Mouse (Mus musculus): ENCODE measurements at regions not wholly inside any gene's neighbourhood (a gene's known extent, or its start where the extent isn't known, plus 50 kb on each side); places are given as distances from the start of the nearest gene placed in this dataset.
A peak's percentile ranks its signal among the peaks of the same experiment; 100 is the strongest.

GRCm38 (mm10) chr9:14179777-14180176, 95.1 kb upstream of the Sesn3 start:
- ATAC-seq = no peak

GRCm38 (mm10) chr9:14184261-14184660, 90.6 kb upstream of the Sesn3 start:
- no peak for ATAC-seq

- no peak for ATAC-seq
These were observed 89.2 kb upstream of the Sesn3 start for GRCm38 (mm10) chr9:14185681-14186080.

GRCm38 (mm10) chr9:14187753-14188152, 87.1 kb upstream of the Sesn3 start:
- ATAC-seq = no peak

- ATAC-seq = no peak
These were observed 86.4 kb upstream of the Sesn3 start for GRCm38 (mm10) chr9:14188504-14188903.

DNA sequence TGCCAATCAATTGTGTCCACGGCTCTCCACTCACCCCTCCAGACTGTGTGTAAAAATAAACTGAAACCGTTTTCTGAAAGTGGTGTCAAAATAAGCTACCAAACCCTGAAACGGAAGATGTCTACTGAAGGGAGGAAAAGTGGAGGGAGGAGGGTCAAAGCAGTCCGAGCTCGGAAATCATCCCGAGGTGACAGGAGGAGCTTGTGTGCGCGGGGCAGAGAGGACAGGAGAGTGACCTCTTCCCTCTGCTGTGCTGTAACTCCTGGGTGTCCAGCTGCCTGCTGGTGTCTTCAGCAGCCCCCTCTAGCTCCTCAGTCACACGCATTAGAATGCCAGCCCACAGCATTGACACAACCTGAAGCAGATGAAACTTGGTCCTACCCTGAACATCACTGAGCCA, 84.2 kb upstream of the Sesn3 start:
- no peak for ATAC-seq

- no peak for ATAC-seq
These were observed 80.1 kb upstream of the Sesn3 start for GRCm38 (mm10) chr9:14194748-14195147.

- no peak for ATAC-seq
These were observed 75.8 kb upstream of the Sesn3 start for GRCm38 (mm10) chr9:14199116-14199515.

GRCm38 (mm10) chr9:14199983-14200700, 74.7 kb upstream of the Sesn3 start:
- ATAC-seq = peak; percentile 76

GRCm38 (mm10) chr9:14200852-14201251, 74.0 kb upstream of the Sesn3 start:
- ATAC-seq = peak; percentile 65

DNA sequence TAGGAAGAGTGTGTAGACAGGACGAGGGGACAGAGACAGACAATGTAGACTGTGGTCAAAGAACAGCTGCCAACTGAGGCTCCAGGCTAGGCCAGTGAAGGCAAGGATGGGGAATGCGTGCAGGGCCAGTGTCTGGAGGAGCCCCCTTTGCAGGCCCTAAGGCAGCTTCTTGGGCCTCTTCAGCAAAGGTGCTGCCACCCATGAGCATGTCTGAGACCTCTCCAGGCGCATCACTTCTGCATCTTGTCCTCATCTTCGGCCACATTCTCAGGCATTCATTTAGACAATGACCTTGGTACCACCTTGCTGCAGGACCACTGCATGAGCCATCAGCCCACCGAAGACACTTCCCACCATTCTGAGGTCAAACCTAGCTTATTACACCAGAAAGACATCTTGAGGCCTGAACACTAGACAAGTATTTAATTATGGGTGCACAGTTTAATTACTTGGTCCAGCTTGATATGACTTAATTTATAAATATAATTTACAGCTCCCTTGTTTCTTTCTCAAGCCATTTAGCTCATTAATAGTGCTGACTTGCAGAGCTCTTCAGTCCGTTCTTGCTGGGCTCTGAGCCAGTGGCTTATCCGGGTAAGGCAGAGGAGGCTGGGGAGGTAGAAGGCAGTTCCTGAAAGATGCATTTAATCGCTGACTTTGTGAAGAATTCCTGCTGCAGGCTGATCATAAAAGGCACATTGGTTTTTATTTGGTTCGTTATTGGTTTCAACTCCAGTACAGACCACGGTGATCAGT, 72.1 kb upstream of the Sesn3 start:
- no peak for ATAC-seq

DNA sequence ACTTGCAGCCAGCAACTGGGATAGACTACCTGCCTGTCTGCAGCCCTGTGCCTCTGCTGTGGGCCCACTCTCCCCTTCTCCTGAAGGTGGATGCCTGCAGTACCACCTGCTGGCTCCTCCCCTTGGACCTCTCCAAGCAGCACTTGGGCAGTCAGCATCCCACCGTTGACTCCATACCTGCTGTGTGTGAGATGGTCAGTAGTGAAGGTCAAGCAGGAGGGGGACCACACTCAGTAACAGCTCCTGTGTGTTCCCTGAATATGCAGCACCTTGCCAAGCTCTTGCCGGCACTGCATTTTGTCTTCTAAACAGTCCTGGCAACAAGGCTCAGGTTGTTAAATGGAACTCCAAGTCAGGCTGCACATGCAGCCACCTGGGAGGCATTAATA, 71.6 kb upstream of the Sesn3 start:
- ATAC-seq = no peak

GRCm38 (mm10) chr9:14203768-14204416, 71.0 kb upstream of the Sesn3 start:
- no peak for ATAC-seq

GRCm38 (mm10) chr9:14204817-14205216, 70.0 kb upstream of the Sesn3 start:
- ATAC-seq = no peak

- no peak for ATAC-seq
These were observed 67.9 kb upstream of the Sesn3 start for GRCm38 (mm10) chr9:14206838-14207560.

DNA sequence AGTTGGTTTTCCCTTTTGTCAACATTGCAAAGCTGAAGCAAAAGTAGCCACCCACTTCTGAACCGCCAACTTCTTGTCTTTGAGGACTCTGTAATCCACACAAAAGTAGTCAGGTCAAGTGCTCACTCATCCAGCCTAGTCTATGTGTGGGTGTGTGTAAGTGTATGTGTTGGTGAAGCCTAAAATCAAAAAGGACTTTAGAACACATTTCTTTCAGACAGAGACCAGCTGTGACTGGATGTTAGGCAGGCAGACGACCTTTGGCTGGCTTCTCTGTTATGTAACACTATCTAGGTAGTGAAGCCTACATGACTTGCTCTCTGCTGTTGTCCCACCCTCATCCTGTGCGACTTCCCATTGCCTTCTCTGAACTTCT, 67.3 kb upstream of the Sesn3 start:
- no peak for ATAC-seq

DNA sequence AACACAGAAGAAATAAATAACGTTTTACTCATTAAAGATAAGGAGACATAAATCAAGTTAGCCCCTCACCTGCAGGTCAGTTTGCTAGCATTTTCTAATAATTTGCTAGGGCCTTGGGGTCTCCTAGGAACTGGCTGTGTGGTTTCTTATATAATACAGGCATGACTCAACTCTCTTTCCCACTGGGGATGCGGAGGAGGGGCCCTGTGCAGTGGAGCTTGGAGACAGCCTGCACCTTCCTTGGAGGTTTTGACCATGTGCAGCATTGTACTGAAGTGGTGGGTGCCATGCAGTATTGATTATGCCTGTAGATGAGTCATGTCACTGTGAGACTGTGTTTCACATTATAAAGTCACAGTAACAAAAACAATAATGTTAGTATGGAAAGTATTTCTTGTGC, 61.6 kb upstream of the Sesn3 start:
- ATAC-seq = no peak

- no peak for ATAC-seq
These were observed 59.6 kb upstream of the Sesn3 start for GRCm38 (mm10) chr9:14215171-14215782.

- ATAC-seq = no peak
These were observed 58.9 kb upstream of the Sesn3 start for GRCm38 (mm10) chr9:14215961-14216360.

DNA sequence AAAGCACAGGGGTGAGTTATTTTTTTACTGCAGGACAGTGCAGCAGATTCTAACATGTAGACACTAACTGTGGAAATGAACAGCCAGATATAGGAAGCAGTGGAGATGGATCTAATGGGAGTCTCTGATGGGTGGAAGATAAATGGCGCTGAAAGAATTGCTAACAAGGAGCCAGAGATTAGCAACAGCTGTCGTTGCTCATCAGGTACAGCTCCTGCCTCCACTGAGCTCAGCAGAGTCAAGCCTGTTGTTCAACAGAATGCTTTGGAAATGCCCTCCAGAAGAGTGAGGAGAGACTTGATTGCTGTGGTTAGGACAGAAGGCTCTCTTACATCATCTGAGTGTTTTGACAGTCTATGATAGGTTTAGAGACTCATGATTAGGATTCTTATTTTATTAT, 51.9 kb upstream of the Sesn3 start:
- no peak for ATAC-seq

Data from activated CD4-positive, CD25-positive, alpha-beta regulatory T cell, adult 4 months (primary cell).